Mouse (Mus musculus) MEL (cell line): ENCODE measurements around the gene Thada.

Experiments
- CHD1 ChIP-seq: IDR thresholded peaks from 2 replicates; pipeline ENCODE4 v1.6.1; 2012; ENCODE audit warnings: low read depth, mild to moderate bottlenecking, inconsistent platforms, low read length, improper control_type of control experiment
- CHD2 ChIP-seq: IDR thresholded peaks from 2 replicates; pipeline ENCODE4 v1.6.1; 2011; ENCODE audit warnings: low read length, improper control_type of control experiment
- CTCF ChIP-seq, 3 experiments: IDR thresholded peaks in 2 of 3; conservative IDR thresholded peaks in 1 of 3; 2 replicates each; pipeline ENCODE4 v1.5.1; 2011 to 2012; ENCODE audit warnings: low read length in 3 of 3, low read depth in 2 of 3, mild to moderate bottlenecking in 2 of 3, improper control_type of control experiment in 1 of 3, inconsistent platforms in 1 of 3, mixed read lengths in 1 of 3, moderate library complexity in 1 of 3; ENCODE audit not compliant: control insufficient read depth in 1 of 3, insufficient read depth in 1 of 3, poor library complexity in 1 of 3, severe bottlenecking in 1 of 3
- ELF1 ChIP-seq: IDR thresholded peaks from 2 replicates; pipeline ENCODE4 v1.6.1; 2014; ENCODE audit warnings: low read depth, mild to moderate bottlenecking, inconsistent platforms, low read length, improper control_type of control experiment, moderate library complexity
- JUND ChIP-seq: IDR thresholded peaks from 2 replicates; pipeline ENCODE4 v1.6.1; 2011; ENCODE audit warnings: low read depth, mild to moderate bottlenecking, improper control_type of control experiment, low read length
- KAT2A ChIP-seq: conservative IDR thresholded peaks from 2 replicates; pipeline ENCODE4 v1.6.1; 2012; ENCODE audit warnings: low read depth, low read length, improper control_type of control experiment, inconsistent platforms
- MAFK ChIP-seq: IDR thresholded peaks from 2 replicates; pipeline ENCODE4 v1.6.1; 2011; ENCODE audit warnings: low read depth, mild to moderate bottlenecking, low read length, improper control_type of control experiment, borderline replicate concordance
- POLR2A ChIP-seq, 2 experiments: IDR thresholded peaks; 2 replicates each; pipeline ENCODE4 v1.6.1; 2011 to 2012; ENCODE audit warnings: low read length in 2 of 2, mild to moderate bottlenecking in 2 of 2, control low read depth in 1 of 2, improper control_type of control experiment in 1 of 2, low read depth in 1 of 2, moderate library complexity in 1 of 2; ENCODE audit not compliant: control insufficient read depth in 1 of 2, insufficient read depth in 1 of 2, poor library complexity in 1 of 2
- ZNF384 ChIP-seq: IDR thresholded peaks from 2 replicates; pipeline ENCODE4 v1.6.1; 2012; ENCODE audit warnings: low read depth, mild to moderate bottlenecking, inconsistent platforms, low read length, improper control_type of control experiment

GRCm38 (mm10) chr17:84145826-84146287 lies 320.1 kb downstream of the Thada start:
- TF ChIP-seq ELF1 = 0 out of 2 replicates have a peak, but pooled peaks have one; percentile 23
- no peak for TF ChIP-seq MAFK
- peak; percentile 19 to 60; a peak in 2 of 4 replicates for TF ChIP-seq POLR2A (IDR thresholded peaks at IDR 0.05; ENCODE audit: control insufficient read depth in 1 of 2, insufficient read depth in 1 of 2, low read depth in 1 of 2, low read length in 2 of 2, poor library complexity in 1 of 2)
- TF ChIP-seq JUND = no peak
- no peak for TF ChIP-seq CHD2
- no peak for TF ChIP-seq CTCF (IDR thresholded peaks at IDR 0.05 in 2 of 3, conservative IDR thresholded peaks at IDR 0.05 in 1 of 3; ENCODE audit: control insufficient read depth in 1 of 3, insufficient read depth in 1 of 3, low read depth in 2 of 3, low read length in 3 of 3, poor library complexity in 1 of 3, severe bottlenecking in 1 of 3)
- TF ChIP-seq KAT2A = no peak
- no peak; the same call in 1 of the 2 replicates for TF ChIP-seq CHD1
- no peak for TF ChIP-seq ZNF384
